Mouse (Mus musculus): ENCODE measurements around the gene Nr1h3.

- TF ChIP-seq CTCF (IDR thresholded peaks at IDR 0.05; ENCODE audit: extremely low read depth, insufficient read depth, insufficient read length, insufficient replicate concordance) (no peak), POLR2A (IDR thresholded peaks at IDR 0.05; ENCODE audit: low read depth, low read length) (no peak)
Observed at GRCm38 (mm10) chr2:91182016-91182404, 20.6 kb downstream of the Nr1h3 start.
